Mouse (Mus musculus) embryo, embryonic 10 days (tissue): Measurements from ENCODE around the gene Polr2c.

Source experiments
- DNase-seq: peaks from one replicate; pipeline ENCODE4 v3.0.0-alpha.2; 2015; ENCODE audit warnings: low spot score

Gene Polr2c

DNA sequence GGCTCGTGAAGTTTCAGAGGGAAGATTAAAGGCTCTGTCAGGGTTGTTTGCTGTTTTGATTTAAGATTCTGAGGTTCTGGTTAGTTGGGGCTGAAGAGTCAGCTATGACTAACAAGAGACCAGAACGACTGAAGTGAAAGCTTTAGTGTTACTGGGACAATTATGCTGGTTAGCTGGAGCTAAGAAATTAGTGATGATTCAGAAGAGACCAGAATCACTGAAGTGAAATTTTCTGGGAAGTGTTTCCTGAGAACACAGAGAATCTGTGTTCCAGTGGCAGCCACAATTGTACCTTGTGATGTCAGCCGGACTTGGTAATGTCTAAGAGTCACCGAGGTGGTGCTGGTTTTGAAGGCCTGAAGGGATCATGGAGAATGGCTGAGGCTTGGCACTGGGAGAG lies 23.5 kb downstream of the Polr2c start:
- DNase-seq = no peak

- no peak for DNase-seq
Observed at GRCm38 (mm10) chr8:94888383-94889036, 31.3 kb downstream of the Polr2c start.

GRCm38 (mm10) chr8:94892917-94893316 lies 35.7 kb downstream of the Polr2c start:
- peak; percentile 51 for DNase-seq

GRCm38 (mm10) chr8:94899262-94899661 lies 42.0 kb downstream of the Polr2c start:
- peak; percentile 67 for DNase-seq

GRCm38 (mm10) chr8:94900617-94901016 lies 43.4 kb downstream of the Polr2c start:
- peak; percentile 49 for DNase-seq

GRCm38 (mm10) chr8:94901031-94901430 lies 43.8 kb downstream of the Polr2c start:
- DNase-seq = peak; percentile 63

GRCm38 (mm10) chr8:94903709-94904108 lies 46.5 kb downstream of the Polr2c start:
- peak; percentile 48 for DNase-seq

GRCm38 (mm10) chr8:94904450-94905175 lies 47.4 kb downstream of the Polr2c start:
- DNase-seq = no peak

GRCm38 (mm10) chr8:94907591-94908300 lies 50.5 kb downstream of the Polr2c start:
- no peak for DNase-seq

DNA sequence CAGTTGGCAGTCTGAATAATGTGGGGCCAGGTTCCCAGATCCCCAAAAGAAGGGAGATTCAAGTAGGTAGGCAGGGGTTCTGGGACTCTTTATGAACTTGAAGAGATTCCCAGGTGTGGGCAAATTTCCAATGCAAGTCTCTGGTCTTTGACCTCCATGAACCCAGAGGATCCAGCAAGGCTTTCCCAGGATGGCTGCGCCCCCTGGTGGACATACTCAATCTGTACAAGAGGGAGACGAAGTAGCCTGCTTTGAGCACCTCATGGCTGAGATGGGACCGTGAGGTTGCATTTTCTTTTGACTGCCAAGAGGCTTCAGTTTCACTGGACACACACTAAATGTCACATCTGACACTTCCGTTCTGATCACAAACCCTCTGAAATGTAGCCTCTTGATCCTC lies 51.6 kb downstream of the Polr2c start:
- DNase-seq = peak; percentile 93

DNA sequence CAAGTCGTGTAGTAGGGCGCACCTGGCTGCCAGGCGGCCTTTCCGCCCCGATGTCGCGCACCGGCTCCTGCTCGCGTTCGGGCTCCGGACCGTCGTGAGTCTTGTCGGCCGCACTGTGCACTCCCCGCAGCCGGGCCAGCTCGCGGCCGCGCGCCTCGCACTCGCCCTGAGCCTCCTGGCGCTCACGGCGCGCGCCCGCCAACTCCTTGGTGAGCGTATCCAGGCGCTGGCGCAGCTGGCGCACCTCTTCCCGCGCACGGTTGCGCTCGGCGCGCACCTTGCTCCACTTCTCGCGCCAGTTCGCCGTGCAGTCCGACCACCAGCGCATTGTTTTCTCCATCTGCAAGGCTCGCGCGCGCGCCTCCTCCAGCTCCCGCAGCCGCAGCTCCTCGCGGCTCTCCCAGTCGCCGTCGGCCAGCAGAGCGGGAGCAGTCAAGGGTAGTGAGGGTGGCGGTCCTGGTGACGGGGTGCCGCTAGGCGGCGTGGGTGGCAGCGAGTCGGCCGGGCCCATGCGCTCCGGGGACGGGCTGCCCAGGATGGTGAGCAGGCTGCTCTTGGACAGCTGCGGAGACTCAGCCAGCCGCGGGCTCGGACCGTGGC lies 55.9 kb downstream of the Polr2c start:
- peak; percentile 87 for DNase-seq

GRCm38 (mm10) chr8:94914256-94914655 lies 57.0 kb downstream of the Polr2c start:
- DNase-seq = no peak

DNA sequence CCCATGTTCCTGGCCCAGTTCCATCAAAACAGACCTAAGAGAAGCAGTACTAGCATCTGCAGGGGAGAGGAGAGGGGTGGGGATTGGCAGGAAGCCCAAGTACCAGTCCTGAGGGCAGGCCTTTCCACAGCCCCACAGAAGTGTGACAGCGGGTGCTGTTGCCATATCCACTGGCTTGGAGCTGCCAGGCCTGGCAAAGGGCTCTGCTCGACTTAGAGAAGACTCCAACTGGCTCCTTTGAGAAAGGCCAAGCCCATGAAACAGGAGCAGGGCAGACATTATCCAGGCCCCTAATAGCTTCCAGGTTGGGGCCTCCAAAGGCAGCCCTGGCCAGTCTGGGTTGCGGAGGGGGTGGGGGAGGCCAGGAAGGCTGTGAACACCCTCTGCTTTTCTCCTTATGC lies 57.5 kb downstream of the Polr2c start:
- peak; percentile 26 for DNase-seq

DNA sequence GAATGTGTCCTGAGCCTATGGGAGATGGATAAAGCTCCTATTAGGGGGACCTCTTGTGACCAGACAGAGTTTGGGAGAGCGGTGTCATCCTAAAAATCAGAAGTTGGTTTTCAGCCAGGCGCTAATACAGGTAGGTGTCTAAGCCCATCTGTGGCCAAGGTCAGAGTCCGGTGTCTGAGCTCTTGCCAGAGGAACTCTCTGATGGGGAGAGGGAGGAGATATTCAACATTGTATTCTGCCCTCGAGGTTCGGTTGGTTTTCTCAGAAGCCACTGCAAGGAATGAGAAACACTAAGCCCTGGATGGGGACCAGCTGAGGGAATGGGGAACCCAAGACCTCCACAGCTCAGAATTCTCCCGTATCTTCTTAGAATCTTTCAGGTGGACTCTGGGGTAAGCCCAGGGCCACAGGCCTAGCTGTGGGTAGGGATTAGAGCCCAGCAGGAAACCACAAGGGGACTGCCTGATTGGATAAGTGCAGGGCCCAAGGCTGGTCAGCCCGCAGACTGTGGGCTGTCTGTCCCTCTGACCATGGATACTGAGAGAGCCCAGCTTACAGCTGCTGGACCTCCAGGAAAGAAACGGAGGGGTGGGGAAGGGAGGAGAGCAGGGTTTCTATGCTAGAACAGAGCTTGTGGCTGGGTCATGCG lies 59.2 kb downstream of the Polr2c start:
- DNase-seq = no peak

GRCm38 (mm10) chr8:94916960-94917324 lies 59.7 kb downstream of the Polr2c start:
- DNase-seq = no peak

- peak; percentile 97 for DNase-seq
Observed at GRCm38 (mm10) chr8:94917352-94917751, 60.1 kb downstream of the Polr2c start.

GRCm38 (mm10) chr8:94917851-94918495 lies 60.7 kb downstream of the Polr2c start, which contains the start of gene Ccdc102a:
TSS of gene Ccdc102a (minus strand) at chr8:94918098.
- DNase-seq = peak; percentile 56

DNA sequence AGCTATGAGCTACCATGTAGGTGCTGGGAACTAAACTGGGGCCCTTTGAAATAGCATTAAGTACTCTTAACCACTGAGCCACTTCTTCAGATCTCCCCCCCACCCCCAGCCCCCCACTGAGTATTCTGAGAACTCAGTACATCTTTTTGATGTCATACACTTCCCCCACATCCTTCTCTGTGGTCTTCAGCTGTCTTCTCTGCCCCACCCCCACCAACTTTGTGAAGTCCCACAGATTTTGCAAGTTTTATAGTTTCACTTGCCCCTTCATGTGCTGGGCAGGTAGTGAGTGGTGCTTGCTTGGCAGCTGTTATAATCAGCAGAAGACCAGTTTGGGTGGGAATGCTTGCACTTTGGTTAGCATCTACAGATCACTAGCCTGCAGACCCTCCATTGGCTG lies 62.0 kb downstream of the Polr2c start:
- no peak for DNase-seq

DNA sequence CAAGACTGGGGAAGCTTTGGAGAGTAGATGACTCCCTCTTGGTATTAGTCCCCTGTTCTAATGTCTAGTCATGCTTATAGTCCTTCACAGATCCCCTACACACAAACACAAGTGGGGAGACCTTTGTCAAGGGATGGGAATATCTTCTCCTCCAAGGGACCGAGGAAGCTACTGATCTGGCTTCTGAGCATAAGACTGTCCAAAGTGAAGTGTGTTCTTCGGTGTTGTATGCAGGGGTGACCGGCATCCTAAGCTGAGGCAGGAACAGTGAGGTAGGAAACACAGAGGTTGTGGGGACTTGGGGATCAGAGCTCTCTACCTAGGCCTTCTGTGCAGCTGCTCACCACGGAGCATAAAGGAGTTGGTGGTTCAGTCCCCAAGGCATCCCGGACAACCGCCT lies 64.9 kb downstream of the Polr2c start:
- no peak for DNase-seq

GRCm38 (mm10) chr8:94922602-94923001 lies 65.4 kb downstream of the Polr2c start:
- no peak for DNase-seq
